Mouse (Mus musculus) testis, postnatal 10 days (tissue): ENCODE measurements around the gene Clec4f.
A peak's percentile ranks its signal among the peaks of the same experiment; 100 is the strongest.

Source experiments
- DNase-seq: peaks from one replicate; pipeline ENCODE4 v3.0.0; 2021; ENCODE audit warnings: low spot score

Gene Clec4f

GRCm38 (mm10) chr6:83631815-83632214 lies 24.2 kb downstream of the Clec4f start:
- peak; percentile 8 for DNase-seq

GRCm38 (mm10) chr6:83626781-83627180 lies 29.2 kb downstream of the Clec4f start:
- DNase-seq: no peak

GRCm38 (mm10) chr6:83619955-83620354 lies 36.0 kb downstream of the Clec4f start:
- DNase-seq: no peak

GRCm38 (mm10) chr6:83617581-83618335 lies 38.2 kb downstream of the Clec4f start:
- DNase-seq: no peak

- peak; percentile 73 for DNase-seq
These were observed 39.5 kb downstream of the Clec4f start for GRCm38 (mm10) chr6:83616512-83616911.

- DNase-seq: no peak
These were observed 41.5 kb downstream of the Clec4f start for GRCm38 (mm10) chr6:83614469-83614868.

- no peak for DNase-seq
These were observed 43.0 kb downstream of the Clec4f start for GRCm38 (mm10) chr6:83612976-83613375.

- DNase-seq: no peak
These were observed 56.3 kb downstream of the Clec4f start for GRCm38 (mm10) chr6:83599636-83600174.

GRCm38 (mm10) chr6:83599060-83599550 lies 56.9 kb downstream of the Clec4f start:
- peak; percentile 37 for DNase-seq

GRCm38 (mm10) chr6:83598646-83599045 lies 57.3 kb downstream of the Clec4f start:
- DNase-seq: peak; percentile 71

GRCm38 (mm10) chr6:83597988-83598387 lies 58.0 kb downstream of the Clec4f start:
- peak; percentile 6 for DNase-seq

- DNase-seq: peak; percentile 14
These were observed 61.0 kb downstream of the Clec4f start for GRCm38 (mm10) chr6:83595035-83595434.
